Mouse (Mus musculus) neutrophil, adult 59 days (primary cell): ENCODE measurements around the gene Sema4c. TPM values are rescaled to one million over a fixed set of nuclear protein-coding genes. Genes with fewer than 3 reads are reported as not detected.

Experiments
- total RNA-seq, 2 experiments: library from RNA; stranded (reverse); gene quantifications; 1 replicate in 1 of 2; 2 replicates in 1 of 2; pipeline ENCODE4 v1.2.4; 2023

Sema4c gene
- 1 to 10 TPM in 1 of 2 experiments, under 1 TPM in 1; 0.73 to 2.0 TPM for total RNA-seq

GRCm38 (mm10) chr1:36558031-36558993, at the start of gene Sema4c:
Sema4c (minus strand) TSS chr1:36558349.

GRCm38 (mm10) chr1:36546888-36547471, 11.2 kb downstream of the Sema4c start, which contains the start of gene Ankrd39:
Ankrd39 (minus strand) TSS chr1:36547445.

GRCm38 (mm10) chr1:36539186-36539585, 19.0 kb downstream of the Sema4c start, which contains the start of gene Gm42417:
Gm42417 (minus strand) TSS chr1:36539429.

GRCm38 (mm10) chr1:36536783-36537182, 21.4 kb downstream of the Sema4c start, which contains the start of gene Ankrd23:
Ankrd23 (minus strand) TSS chr1:36536883.

GRCm38 (mm10) chr1:36511289-36512021, 46.7 kb downstream of the Sema4c start, which contains the start of gene Cnnm3:
Cnnm3 (plus strand) TSS chr1:36511867.

Other genes with a start within 250 kb of the Sema4c start
- gene Kansl3, start 189.2 kb downstream of the Sema4c start, total RNA-seq: 10 to 100 TPM; 43.3 to 54.0 TPM
- not detected for gene Fer1l5, start 186.1 kb downstream of the Sema4c start, total RNA-seq
- 10 to 100 TPM; 37.2 to 48.0 TPM for gene Lman2l, start 113.1 kb downstream of the Sema4c start, total RNA-seq
- 10 to 100 TPM; 27.7 to 28.9 TPM for gene Cnnm4, start 86.7 kb downstream of the Sema4c start, total RNA-seq
- 10 to 100 TPM; 23.1 to 28.8 TPM for gene Cnnm3, start 46.5 kb downstream of the Sema4c start, total RNA-seq
- 1 to 10 TPM; 3.8 to 6.2 TPM for gene Ankrd23, start 21.5 kb downstream of the Sema4c start, total RNA-seq
- gene Gm42417, start 18.9 kb downstream of the Sema4c start, total RNA-seq: not detected
- 1 to 10 TPM; 4.2 to 5.1 TPM for gene Ankrd39, start 10.9 kb downstream of the Sema4c start, total RNA-seq
- gene Fam178b, start 124.8 kb upstream of the Sema4c start, total RNA-seq: not detected
- gene Cox5b, start 133.1 kb upstream of the Sema4c start, total RNA-seq: 100 to 1,000 TPM; 255 to 259 TPM
- not detected for gene 4933424G06Rik, start 151.8 kb upstream of the Sema4c start, total RNA-seq
- 10 to 100 TPM; 39.0 to 51.3 TPM for gene Actr1b, start 156.1 kb upstream of the Sema4c start, total RNA-seq
- gene Zap70, start 203.4 kb upstream of the Sema4c start, total RNA-seq: under 1 TPM; 0.49 to 0.80 TPM